Comparison of ENCODE assay signal across 7 mouse cellular contexts in genomic region chr15:80258240-80259170, GRCm38 (mm10). TPM values are rescaled to one million over a fixed set of nuclear protein-coding genes. Genes with fewer than 3 reads are reported as not detected.
DNase-seq lines count a peak whose midpoint lies in the region; ATAC-seq lines count a peak whose summit lies in the region.

No protein-coding gene starts in this region.

- ATAC-seq in lung, embryonic 16.5 days (ENCODE audit: low read depth): no peak
- ATAC-seq in heart, embryonic 15.5 days (replicated peaks; ENCODE audit: insufficient number of reproducible peaks, insufficient read depth, low FRiP score, low read depth): no peak
- peak; percentile 61 for ATAC-seq in liver, embryonic 15.5 days (ENCODE audit: insufficient read depth)
- no peak for ATAC-seq in stomach, embryonic 14.5 days (ENCODE audit: insufficient number of reproducible peaks, insufficient read depth, low FRiP score, low read depth)

- H3K4me2 ChIP-seq in lung, embryonic 16.5 days (ENCODE audit: low read depth, low read length): no peak overlapping the region
- peak overlapping the region; percentile 79; the same call in 1 of the 2 replicates for H3K4me2 ChIP-seq in heart, embryonic 15.5 days
- H3K4me2 ChIP-seq in liver, embryonic 15.5 days: peak overlapping the region; percentile 92
- no peak overlapping the region for H3K4me2 ChIP-seq in stomach, embryonic 14.5 days (replicated peaks; ENCODE audit: low read depth, low read length)

- no peak overlapping the region for H3K9ac ChIP-seq in lung, embryonic 16.5 days (ENCODE audit: low read length)
- H3K9ac ChIP-seq in heart, embryonic 15.5 days: no peak overlapping the region
- peak overlapping the region; percentile 96 for H3K9ac ChIP-seq in liver, embryonic 15.5 days
- no peak overlapping the region for H3K9ac ChIP-seq in stomach, embryonic 14.5 days (replicated peaks; ENCODE audit: low read depth, low read length)

- no peaks in the 10 kb centered on the region for H3K9me3 ChIP-seq in lung, embryonic 16.5 days (ENCODE audit: control insufficient read depth, low read length)
- H3K9me3 ChIP-seq in heart, embryonic 15.5 days (replicated peaks): no peaks in the 10 kb centered on the region
- H3K9me3 ChIP-seq in liver, embryonic 15.5 days (replicated peaks): no peaks in the 10 kb centered on the region
- no peaks in the 10 kb centered on the region for H3K9me3 ChIP-seq in stomach, embryonic 14.5 days (ENCODE audit: control insufficient read depth, low read depth, low read length)

- peak overlapping the region; percentile 48 for H3K27ac ChIP-seq in lung, embryonic 16.5 days (ENCODE audit: low read length)
- peak overlapping the region; percentile 99 for H3K27ac ChIP-seq in heart, embryonic 15.5 days
- H3K27ac ChIP-seq in liver, embryonic 15.5 days (replicated peaks): peak overlapping the region; percentile 99
- H3K27ac ChIP-seq in stomach, embryonic 14.5 days (ENCODE audit: low read length): peak overlapping the region; percentile 29; the same call in 1 of the 2 replicates

- H3K4me1 ChIP-seq in lung, embryonic 16.5 days (replicated peaks; ENCODE audit: control insufficient read depth, insufficient read depth, low read length): peaks cover 31% of the 10 kb centered on the region
- H3K4me1 ChIP-seq in heart, embryonic 15.5 days (replicated peaks): peaks cover 46% of the 10 kb centered on the region
- H3K4me1 ChIP-seq in liver, embryonic 15.5 days (replicated peaks): peaks cover 75% of the 10 kb centered on the region
- H3K4me1 ChIP-seq in stomach, embryonic 14.5 days (ENCODE audit: control insufficient read depth, insufficient read depth, low read length): peaks cover 29% of the 10 kb centered on the region

- H3K27me3 ChIP-seq in lung, embryonic 16.5 days (ENCODE audit: control insufficient read depth, insufficient read depth, low read depth, low read length): no peaks in the 10 kb centered on the region
- no peaks in the 10 kb centered on the region for H3K27me3 ChIP-seq in heart, embryonic 15.5 days
- H3K27me3 ChIP-seq in liver, embryonic 15.5 days: no peaks in the 10 kb centered on the region
- H3K27me3 ChIP-seq in stomach, embryonic 14.5 days (ENCODE audit: control insufficient read depth, insufficient read depth, low read length): no peaks in the 10 kb centered on the region

- no peak for DNase-seq in lung, postnatal 4 days
- DNase-seq in c-Kit-positive CD71-positive TER-119-positive erythroid progenitor cells, embryonic 14.5 days (ENCODE audit: low spot score): peak; percentile 77
- DNase-seq in layer of hippocampus, adult 8-10 months (ENCODE audit: low spot score in 2 of 2): no peak

- WGBS in lung, embryonic 16.5 days: 55% methylated on average over 11 of the region's 11 CpGs
- 52% methylated on average over 11 of the region's 11 CpGs for WGBS in heart, embryonic 15.5 days
- WGBS in liver, embryonic 15.5 days (ENCODE audit: insufficient replicate concordance): 41% methylated on average over 11 of the region's 11 CpGs
- 55% methylated on average over 11 of the region's 11 CpGs for WGBS in stomach, embryonic 14.5 days

- H3K4me3 ChIP-seq in lung, embryonic 16.5 days (ENCODE audit: low read length): 0 out of 2 replicates have a peak overlapping the region, but pooled peaks have one; percentile 2
- no peak overlapping the region for H3K4me3 ChIP-seq in heart, embryonic 15.5 days
- peak overlapping the region; percentile 92 for H3K4me3 ChIP-seq in liver, embryonic 15.5 days (replicated peaks)
- H3K4me3 ChIP-seq in stomach, embryonic 14.5 days (ENCODE audit: low read depth, low read length): no peak overlapping the region

- H3K36me3 ChIP-seq in lung, embryonic 16.5 days (ENCODE audit: control insufficient read depth, insufficient read depth, low read length): peaks cover 26% of the 10 kb centered on the region
- H3K36me3 ChIP-seq in heart, embryonic 15.5 days: peaks cover 25% of the 10 kb centered on the region
- peaks cover 59% of the 10 kb centered on the region for H3K36me3 ChIP-seq in liver, embryonic 15.5 days (replicated peaks)
- H3K36me3 ChIP-seq in stomach, embryonic 14.5 days (ENCODE audit: control insufficient read depth, insufficient read depth, low read length): peaks cover 19% of the 10 kb centered on the region

RNA-seq across cellular contexts. Expression of gene Atf4, which starts 3.5 kb away (rescaled TPM):
- polyA plus RNA-seq in lung, embryonic 16.5 days (2015; fragmentation: Nextera tagmentation; extraction: Ambion mirVana): 117 and 121 TPM in 2 replicates
- 71.5 and 81.8 TPM in 2 replicates for polyA plus RNA-seq in heart, embryonic 15.5 days (2015; fragmentation: Nextera tagmentation; extraction: Ambion mirVana)
- 130 and 134 TPM in 2 replicates for polyA plus RNA-seq in liver, embryonic 15.5 days (2015; fragmentation: Nextera tagmentation; extraction: Ambion mirVana)
- polyA plus RNA-seq in stomach, embryonic 14.5 days (2014; fragmentation: Nextera tagmentation; extraction: Ambion mirVana): 114 and 127 TPM in 2 replicates
- 100 to 1,000 TPM in 2 of 4 experiments, 10 to 100 TPM in 2; 97.7 to 104 (median 99.8) TPM for total RNA-seq in layer of hippocampus, adult 8-10 months (2022)

RNA-seq across cellular contexts. Expression of gene Rps19bp1, which starts 5.6 kb away (rescaled TPM):
- 40.3 and 44.2 TPM in 2 replicates for polyA plus RNA-seq in lung, embryonic 16.5 days (2015; fragmentation: Nextera tagmentation; extraction: Ambion mirVana)
- polyA plus RNA-seq in heart, embryonic 15.5 days (2015; fragmentation: Nextera tagmentation; extraction: Ambion mirVana): 33.8 and 35.9 TPM in 2 replicates
- polyA plus RNA-seq in liver, embryonic 15.5 days (2015; fragmentation: Nextera tagmentation; extraction: Ambion mirVana): 24.4 and 26.2 TPM in 2 replicates
- 53.4 and 61.8 TPM in 2 replicates for polyA plus RNA-seq in stomach, embryonic 14.5 days (2014; fragmentation: Nextera tagmentation; extraction: Ambion mirVana)
- total RNA-seq in layer of hippocampus, adult 8-10 months (2022): 10 to 100 TPM; 29.9 to 41.0 (median 34.0) TPM

RNA-seq across cellular contexts. Expression of gene AC140267.1, which starts 22.9 kb away (rescaled TPM):
- polyA plus RNA-seq in lung, embryonic 16.5 days (2015; fragmentation: Nextera tagmentation; extraction: Ambion mirVana): not detected in 2 replicates
- not detected in 2 replicates for polyA plus RNA-seq in heart, embryonic 15.5 days (2015; fragmentation: Nextera tagmentation; extraction: Ambion mirVana)
- not detected in 2 replicates for polyA plus RNA-seq in liver, embryonic 15.5 days (2015; fragmentation: Nextera tagmentation; extraction: Ambion mirVana)
- polyA plus RNA-seq in stomach, embryonic 14.5 days (2014; fragmentation: Nextera tagmentation; extraction: Ambion mirVana): not detected in 2 replicates
- 10 to 100 TPM in 3 of 4 experiments, 1 to 10 TPM in 1; 7.2 to 42.3 (median 29.6) TPM for total RNA-seq in layer of hippocampus, adult 8-10 months (2022)

RNA-seq across cellular contexts. Expression of gene Mief1, which starts 24.7 kb away (rescaled TPM):
- 26.7 and 28.4 TPM in 2 replicates for polyA plus RNA-seq in lung, embryonic 16.5 days (2015; fragmentation: Nextera tagmentation; extraction: Ambion mirVana)
- 21.1 and 26.8 TPM in 2 replicates for polyA plus RNA-seq in heart, embryonic 15.5 days (2015; fragmentation: Nextera tagmentation; extraction: Ambion mirVana)
- 16.2 and 17.0 TPM in 2 replicates for polyA plus RNA-seq in liver, embryonic 15.5 days (2015; fragmentation: Nextera tagmentation; extraction: Ambion mirVana)
- 34.5 and 36.4 TPM in 2 replicates for polyA plus RNA-seq in stomach, embryonic 14.5 days (2014; fragmentation: Nextera tagmentation; extraction: Ambion mirVana)
- 10 to 100 TPM; 27.6 to 34.5 (median 32.5) TPM for total RNA-seq in layer of hippocampus, adult 8-10 months (2022)

RNA-seq across cellular contexts. Expression of gene Cacna1i, which starts 28.5 kb away (rescaled TPM):
- polyA plus RNA-seq in lung, embryonic 16.5 days (2015; fragmentation: Nextera tagmentation; extraction: Ambion mirVana): not detected in 2 replicates
- not detected in 2 replicates for polyA plus RNA-seq in heart, embryonic 15.5 days (2015; fragmentation: Nextera tagmentation; extraction: Ambion mirVana)
- 0.01 TPM in 1 of 2 replicates, not detected in the other for polyA plus RNA-seq in liver, embryonic 15.5 days (2015; fragmentation: Nextera tagmentation; extraction: Ambion mirVana)
- polyA plus RNA-seq in stomach, embryonic 14.5 days (2014; fragmentation: Nextera tagmentation; extraction: Ambion mirVana): not detected in 2 replicates
- 10 to 100 TPM; 37.6 to 48.2 (median 41.8) TPM for total RNA-seq in layer of hippocampus, adult 8-10 months (2022)

Comparison
In these comparisons a context has a peak if more than half of its experiments do, and no peak if none do; other contexts are left out.
1. H3K27ac ChIP-seq: peak in every context shown above with its lines; median percentile 99 in heart, embryonic 15.5 days; 99 in liver, embryonic 15.5 days; 48 in lung, embryonic 16.5 days; 29 in stomach, embryonic 14.5 days.
2. H3K4me2 ChIP-seq: peak in heart, embryonic 15.5 days (single experiment) and liver, embryonic 15.5 days (single experiment); none in lung, embryonic 16.5 days (single experiment) and stomach, embryonic 14.5 days (single experiment).
3. H3K4me3 ChIP-seq: peak in lung, embryonic 16.5 days (single experiment) and liver, embryonic 15.5 days (single experiment); none in heart, embryonic 15.5 days (single experiment) and stomach, embryonic 14.5 days (single experiment).